Mouse (Mus musculus): ENCODE data around the gene Mgam. TPM values are rescaled to one million over a fixed set of nuclear protein-coding genes. Genes with fewer than 3 reads are reported as not detected.
"Not testable (repeated sequence)": the region's sequence is repeated elsewhere in the genome, so short reads cannot be mapped to it uniquely, and the experiment has no call there.

The Mgam gene
- total RNA-seq, 1 experiment from 2014 or later: not detected

GRCm38 (mm10) chr6:40692007-40692406 lies 63.4 kb downstream of the Mgam start:
- ATAC-seq (replicated peaks; ENCODE audit: insufficient number of reproducible peaks, low FRiP score, low TSS enrichment, poor library complexity, severe bottlenecking): 0 out of 2 replicates have a peak, but pooled peaks have one; percentile 17

GRCm38 (mm10) chr6:40713494-40713893 lies 84.9 kb downstream of the Mgam start:
- not testable (repeated sequence) for ATAC-seq (replicated peaks; ENCODE audit: insufficient number of reproducible peaks, low FRiP score, low TSS enrichment, poor library complexity, severe bottlenecking)

- no peak for ATAC-seq (replicated peaks; ENCODE audit: insufficient number of reproducible peaks, low FRiP score, low TSS enrichment, poor library complexity, severe bottlenecking)
Observed at GRCm38 (mm10) chr6:40715705-40716104, 87.1 kb downstream of the Mgam start.

- ATAC-seq (replicated peaks; ENCODE audit: insufficient number of reproducible peaks, low FRiP score, low TSS enrichment, poor library complexity, severe bottlenecking): not testable (repeated sequence)
Observed at GRCm38 (mm10) chr6:40728506-40728905, 99.9 kb downstream of the Mgam start.

- no peak for ATAC-seq (replicated peaks; ENCODE audit: insufficient number of reproducible peaks, low FRiP score, low TSS enrichment, poor library complexity, severe bottlenecking)
Observed at GRCm38 (mm10) chr6:40739545-40739944, 110.9 kb downstream of the Mgam start.

- not testable (repeated sequence) for ATAC-seq (replicated peaks; ENCODE audit: insufficient number of reproducible peaks, low FRiP score, low TSS enrichment, poor library complexity, severe bottlenecking)
Observed at GRCm38 (mm10) chr6:40749030-40749429, 120.4 kb downstream of the Mgam start.

- ATAC-seq (replicated peaks; ENCODE audit: insufficient number of reproducible peaks, low FRiP score, low TSS enrichment, poor library complexity, severe bottlenecking): no peak
Observed at GRCm38 (mm10) chr6:40755948-40756347, 127.3 kb downstream of the Mgam start.

GRCm38 (mm10) chr6:40757346-40757745 lies 128.7 kb downstream of the Mgam start:
- ATAC-seq (replicated peaks; ENCODE audit: insufficient number of reproducible peaks, low FRiP score, low TSS enrichment, poor library complexity, severe bottlenecking): peak; percentile 40; the same call in 1 of the 2 replicates

GRCm38 (mm10) chr6:40774656-40775055 lies 146.0 kb downstream of the Mgam start:
- no peak for ATAC-seq (replicated peaks; ENCODE audit: insufficient number of reproducible peaks, low FRiP score, low TSS enrichment, poor library complexity, severe bottlenecking)

GRCm38 (mm10) chr6:40778458-40778857 lies 149.8 kb downstream of the Mgam start:
- no peak for ATAC-seq (replicated peaks; ENCODE audit: insufficient number of reproducible peaks, low FRiP score, low TSS enrichment, poor library complexity, severe bottlenecking)

GRCm38 (mm10) chr6:40783637-40784036 lies 155.0 kb downstream of the Mgam start:
- no peak for ATAC-seq (replicated peaks; ENCODE audit: insufficient number of reproducible peaks, low FRiP score, low TSS enrichment, poor library complexity, severe bottlenecking)

GRCm38 (mm10) chr6:40784378-40784777 lies 155.7 kb downstream of the Mgam start:
- ATAC-seq (replicated peaks; ENCODE audit: insufficient number of reproducible peaks, low FRiP score, low TSS enrichment, poor library complexity, severe bottlenecking): no peak

- ATAC-seq (replicated peaks; ENCODE audit: insufficient number of reproducible peaks, low FRiP score, low TSS enrichment, poor library complexity, severe bottlenecking): no peak
Observed at GRCm38 (mm10) chr6:40795077-40795812, 166.6 kb downstream of the Mgam start.

- peak; percentile 59; the same call in 1 of the 2 replicates for ATAC-seq (replicated peaks; ENCODE audit: insufficient number of reproducible peaks, low FRiP score, low TSS enrichment, poor library complexity, severe bottlenecking)
Observed at GRCm38 (mm10) chr6:40818237-40818902, 189.7 kb downstream of the Mgam start.

Other genes starting within 250 kb of the Mgam start
- 6.1 to 9.0 TPM (median 8.2 TPM) in 3 replicates for gene E330009J07Rik, start 192.7 kb upstream of the Mgam start, total RNA-seq (2017)
- gene Wee2, start 189.7 kb upstream of the Mgam start, total RNA-seq (2017): 0.19 TPM in 1 of 3 replicates, not detected in the others
- gene Ssbp1, start 157.5 kb upstream of the Mgam start, total RNA-seq (2017): 42.9 to 67.8 TPM (median 47.2 TPM) in 3 replicates
- not detected in 3 replicates for gene Tas2r137, start 137.6 kb upstream of the Mgam start, total RNA-seq (2017)
- gene Tas2r108, start 135.3 kb upstream of the Mgam start, total RNA-seq (2017): not detected in 3 replicates
- not detected in 3 replicates for gene Prss37, start 109.3 kb upstream of the Mgam start, total RNA-seq (2017)
- gene Olfr461, start 73.8 kb upstream of the Mgam start, total RNA-seq (2017): not detected in 3 replicates
- 0.57 TPM in 1 of 3 replicates, not detected in the others for gene Olfr460, start 59.3 kb upstream of the Mgam start, total RNA-seq (2017)
- gene Clec5a, start 43.0 kb upstream of the Mgam start, total RNA-seq (2017): 0.19 to 1.5 TPM (median 0.67 TPM) in 3 replicates
- gene Tas2r138, start 15.5 kb upstream of the Mgam start, total RNA-seq (2017): not detected in 3 replicates

Measured in monocyte, adult 5-6 weeks (primary cell).